Mouse (Mus musculus) T-helper 17 cell (primary cell): Measurements from ENCODE around the gene Tmprss11e.

Source experiments
- in situ Hi-C, 2 experiments: fragments of 300-600 bp; cut with MboI, MseI; formaldehyde crosslinking; loops; 1 replicate in 1 of 2; 2 replicates in 1 of 2; pipeline ENCODE4 v1.15.1; 2025; ENCODE audit warnings: high pct_unique_total_duplicates in 2 of 2

Tmprss11e gene

GRCm38 (mm10) chr5:86745715-86746114 is at the start of gene Tmprss11e:
Gene Tmprss11e (minus strand): TSS chr5:86745815.
- in situ Hi-C loops = loop anchor here in 1 of 2 experiments (10.0 kb wide), 1 partner anchor 959 kb away; no protein-coding TSS in a partner anchor

GRCm38 (mm10) chr5:86792807-86793206 is 47.2 kb upstream of the Tmprss11e start:
- in situ Hi-C loops = loop anchor here in 1 of 2 experiments (5.0 kb wide), 1 partner anchor 626 kb away; no protein-coding TSS in a partner anchor

- in situ Hi-C loops = loop anchor here in 1 of 2 experiments (5.0 kb wide), 1 partner anchor 625 kb away; no protein-coding TSS in a partner anchor
Observed at GRCm38 (mm10) chr5:86792249-86792648, 46.6 kb upstream of the Tmprss11e start.

- in situ Hi-C loops = loop anchor here in 1 of 2 experiments (5.0 kb wide), 1 partner anchor 623 kb away; no protein-coding TSS in a partner anchor
Observed at GRCm38 (mm10) chr5:86789954-86790353, 44.3 kb upstream of the Tmprss11e start.

GRCm38 (mm10) chr5:86786798-86787197 is 41.2 kb upstream of the Tmprss11e start:
- in situ Hi-C loops = no loop called here

- in situ Hi-C loops = no loop called here
Observed at GRCm38 (mm10) chr5:86784205-86784604, 38.6 kb upstream of the Tmprss11e start.

GRCm38 (mm10) chr5:86783059-86783458 is 37.4 kb upstream of the Tmprss11e start:
- in situ Hi-C loops = no loop called here

- in situ Hi-C loops = no loop called here
Observed at GRCm38 (mm10) chr5:86778471-86778870, 32.9 kb upstream of the Tmprss11e start.

- in situ Hi-C loops = no loop called here
Observed at GRCm38 (mm10) chr5:86776941-86777340, 31.3 kb upstream of the Tmprss11e start.

GRCm38 (mm10) chr5:86771010-86771409 is 25.4 kb upstream of the Tmprss11e start:
- in situ Hi-C loops = no loop called here

GRCm38 (mm10) chr5:86769015-86769658 is 23.5 kb upstream of the Tmprss11e start:
- in situ Hi-C loops = no loop called here

- in situ Hi-C loops = loop anchor here in 1 of 2 experiments (10.0 kb wide), 1 partner anchor 962 kb away; no protein-coding TSS in a partner anchor
Observed at GRCm38 (mm10) chr5:86742796-86743195, 2.8 kb downstream of the Tmprss11e start.

GRCm38 (mm10) chr5:86741146-86741545 is 4.5 kb downstream of the Tmprss11e start:
- in situ Hi-C loops = loop anchor here in 1 of 2 experiments (10.0 kb wide), 1 partner anchor 964 kb away; no protein-coding TSS in a partner anchor

- in situ Hi-C loops = no loop called here
Observed at GRCm38 (mm10) chr5:86735808-86736207, 9.8 kb downstream of the Tmprss11e start.

GRCm38 (mm10) chr5:86730587-86730986 is 15.0 kb downstream of the Tmprss11e start:
- in situ Hi-C loops = no loop called here

GRCm38 (mm10) chr5:86728574-86728973 is 17.0 kb downstream of the Tmprss11e start:
- in situ Hi-C loops = no loop called here

- in situ Hi-C loops = no loop called here
Observed at GRCm38 (mm10) chr5:86727033-86727432, 18.6 kb downstream of the Tmprss11e start.

GRCm38 (mm10) chr5:86725021-86725420 is 20.6 kb downstream of the Tmprss11e start:
- in situ Hi-C loops = no loop called here

- in situ Hi-C loops = no loop called here
Observed at GRCm38 (mm10) chr5:86722820-86723460, 22.7 kb downstream of the Tmprss11e start.

- in situ Hi-C loops = loop anchor here (5.0 kb wide), 2 partner anchors 38 to 43 kb away; partner anchors contain the start of gene Tmprss11b (in 1 of the 2)
Observed at GRCm38 (mm10) chr5:86714967-86715366, 30.6 kb downstream of the Tmprss11e start.

- in situ Hi-C loops = no loop called here
Observed at GRCm38 (mm10) chr5:86704923-86705322, 40.7 kb downstream of the Tmprss11e start.

GRCm38 (mm10) chr5:86684667-86685066 is 60.9 kb downstream of the Tmprss11e start:
- in situ Hi-C loops = no loop called here
